Mouse (Mus musculus): ENCODE results near the gene Vmn2r15. TPM values are rescaled to one million over a fixed set of nuclear protein-coding genes. Genes with fewer than 3 reads are reported as not detected.

Gene Vmn2r15
- not detected in 2 replicates for polyA plus RNA-seq (2016; fragmentation: Nextera tagmentation; extraction: Ambion mirVana)

DNA sequence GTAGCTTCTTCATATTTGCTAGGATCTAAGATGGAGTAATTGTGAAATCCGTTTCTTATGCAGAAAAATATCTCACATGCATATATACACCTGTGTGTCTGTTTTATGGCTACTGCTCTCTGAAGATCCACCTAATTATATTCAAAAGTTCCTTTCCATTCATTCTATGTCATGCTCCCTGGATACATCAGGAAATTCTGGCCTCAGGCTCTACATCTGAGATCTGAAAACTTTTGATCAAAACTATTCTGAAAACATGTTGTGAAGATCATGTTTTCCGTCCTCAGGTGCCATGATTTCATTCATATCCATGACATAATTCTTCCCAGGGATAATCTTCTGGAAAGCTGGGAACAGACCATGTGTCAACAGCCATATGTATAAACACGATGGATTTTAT, at the start of gene Vmn2r15:
Gene Vmn2r15, minus strand, starts transcription at position 101 of the 400 bp plus-strand sequence.
- no peak within 1 kb of the TSS for H3K4me2 ChIP-seq
- H3K4me3 ChIP-seq (replicated peaks): no peak within 1 kb of the TSS
- WGBS: 67% methylated on average over 3 of the region's 3 CpGs
- H3K9me3 ChIP-seq: peaks cover 8% of the 10 kb centered on the region
- ATAC-seq (ENCODE audit: low FRiP score): no peak
- H3K9ac ChIP-seq: no peak within 1 kb of the TSS
- no peaks in the 10 kb centered on the region for H3K27me3 ChIP-seq
- H3K36me3 ChIP-seq (replicated peaks): no peaks in the 10 kb centered on the region
- H3K27ac ChIP-seq: no peak within 1 kb of the TSS
- no peaks in the 10 kb centered on the region for H3K4me1 ChIP-seq

DNA sequence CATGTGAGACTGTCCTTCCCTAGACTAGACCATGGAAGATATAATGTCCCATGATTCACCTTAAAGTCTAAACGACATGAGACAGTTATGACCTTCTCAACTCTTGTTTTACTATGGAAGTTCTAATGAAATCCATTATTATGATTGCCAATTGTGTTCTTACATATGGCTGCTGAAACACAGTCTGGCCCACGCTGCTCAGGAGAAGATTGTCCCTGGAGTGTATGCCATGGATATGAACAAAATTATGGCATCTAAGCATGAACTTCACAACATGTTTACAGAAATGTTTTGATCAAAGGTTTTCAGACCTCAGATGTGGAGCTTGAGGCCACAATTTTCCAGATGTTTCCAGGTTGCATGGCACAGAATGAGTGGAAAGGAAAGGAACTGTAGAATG, 32.4 kb upstream of the Vmn2r15 start, which contains the start of gene Vmn2r16:
Gene Vmn2r16, plus strand, starts transcription at position 301 of the 400 bp plus-strand sequence.
- no peaks in the 10 kb centered on the region for H3K4me1 ChIP-seq
- no peak within 1 kb of the TSS for H3K9ac ChIP-seq
- H3K9me3 ChIP-seq: peaks cover 20% of the 10 kb centered on the region
- H3K27me3 ChIP-seq: no peaks in the 10 kb centered on the region
- H3K27ac ChIP-seq: no peak within 1 kb of the TSS
- ATAC-seq (ENCODE audit: low FRiP score): no peak
- H3K4me2 ChIP-seq: no peak within 1 kb of the TSS
- H3K4me3 ChIP-seq (replicated peaks): no peak within 1 kb of the TSS
- no peaks in the 10 kb centered on the region for H3K36me3 ChIP-seq (replicated peaks)
- WGBS: 65% methylated on average over 2 of the region's 2 CpGs

DNA sequence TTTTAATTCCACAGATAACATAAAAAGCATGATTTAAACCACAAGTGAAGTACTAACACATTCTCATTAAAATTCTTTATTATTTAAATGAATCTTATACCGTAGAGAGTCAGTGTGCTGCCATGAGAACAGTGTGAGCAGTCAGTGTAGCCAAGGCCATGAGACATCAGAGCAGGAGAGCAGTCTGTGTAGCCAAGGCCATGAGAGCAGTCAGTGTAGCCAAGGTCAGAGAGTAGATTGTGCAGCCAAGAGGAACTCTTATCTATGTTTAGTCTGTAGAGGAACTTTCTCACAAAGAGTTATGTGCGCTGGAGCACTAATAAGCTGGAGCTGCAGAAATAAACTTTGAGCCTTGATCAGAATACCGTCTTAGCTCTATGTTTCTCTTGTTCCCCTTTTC, 2.8 kb downstream of the Vmn2r15 start:
- H3K9ac ChIP-seq: no peak overlapping the region

More for the DNA sequence above, 2.8 kb downstream of the Vmn2r15 start:
- WGBS: 80% methylated on average over 3 of the region's 3 CpGs
- Histone ChIP-seq H3K4me1 (no peaks in the 10 kb centered on the region), H3K27me3 (no peaks in the 10 kb centered on the region), H3K27ac (no peak overlapping the region), H3K36me3 (replicated peaks) (no peaks in the 10 kb centered on the region), H3K4me2 (no peak overlapping the region), H3K4me3 (replicated peaks) (no peak overlapping the region), H3K9me3 (peaks cover 4% of the 10 kb centered on the region; the same call in 1 of the 2 replicates)
- ATAC-seq (ENCODE audit: low FRiP score): no peak

Other genes starting within 250 kb of the Vmn2r15 start
- not detected in 2 replicates for gene Vmn2r11, start 238.1 kb downstream of the Vmn2r15 start, polyA plus RNA-seq (2016; fragmentation: Nextera tagmentation; extraction: Ambion mirVana)
- not detected in 2 replicates for gene Vmn2r12, start 199.7 kb downstream of the Vmn2r15 start, polyA plus RNA-seq (2016; fragmentation: Nextera tagmentation; extraction: Ambion mirVana)
- not detected in 2 replicates for gene Vmn2r13, start 105.4 kb downstream of the Vmn2r15 start, polyA plus RNA-seq (2016; fragmentation: Nextera tagmentation; extraction: Ambion mirVana)
- gene Vmn2r14, start 72.9 kb downstream of the Vmn2r15 start, polyA plus RNA-seq (2016; fragmentation: Nextera tagmentation; extraction: Ambion mirVana): not detected in 2 replicates
- not detected in 2 replicates for gene Vmn2r16, start 32.5 kb upstream of the Vmn2r15 start, polyA plus RNA-seq (2016; fragmentation: Nextera tagmentation; extraction: Ambion mirVana)
- gene Vmn2r17, start 122.0 kb upstream of the Vmn2r15 start, polyA plus RNA-seq (2016; fragmentation: Nextera tagmentation; extraction: Ambion mirVana): not detected in 2 replicates

Measured in forebrain, embryonic 12.5 days (tissue).